Mouse (Mus musculus) kidney, postnatal 0 days (tissue): ENCODE data around the gene Pus3. TPM values are rescaled to one million over a fixed set of nuclear protein-coding genes. Genes with fewer than 3 reads are reported as not detected.

Source experiments
- ATAC-seq: fragments of 200-750 bp; cut with Nextera tagmentation; replicated peaks from 2 replicates; pipeline ENCODE4 v1.8.0; 2017; ENCODE audit warnings: low read depth, moderate number of reproducible peaks, moderate TSS enrichment, moderate library complexity; ENCODE audit not compliant: low FRiP score
- DNase-seq: peaks from one replicate; pipeline ENCODE4 v3.0.0-alpha.2; 2016; ENCODE audit warnings: low spot score
- H3K27ac ChIP-seq: fragments of 300-500 bp; sonication (generic); 2 replicates; pipeline ENCODE4 v1.5.1; 2014; ENCODE audit warnings: mild to moderate bottlenecking
- H3K27me3 ChIP-seq: fragments of 300-500 bp; sonication (generic); 2 replicates; pipeline ENCODE4 v1.6.1; 2014; ENCODE audit warnings: low read length, mixed read lengths; ENCODE audit not compliant: insufficient read depth
- H3K36me3 ChIP-seq: fragments of 300-500 bp; sonication (generic); 2 replicates; pipeline ENCODE4 v1.6.1; 2014; ENCODE audit warnings: low read length, mixed read lengths; ENCODE audit not compliant: insufficient read depth
- H3K4me1 ChIP-seq: fragments of 300-500 bp; sonication (generic); replicated peaks from 2 replicates; pipeline ENCODE4 v1.6.1; 2014; ENCODE audit warnings: antibody characterized with exemption, low read length, mixed read lengths; ENCODE audit not compliant: insufficient read depth
- H3K4me2 ChIP-seq: fragments of 300-500 bp; sonication (generic); 2 replicates; pipeline ENCODE4 v1.6.1; 2014; ENCODE audit warnings: mild to moderate bottlenecking, low read length, moderate library complexity, mixed read lengths
- H3K4me3 ChIP-seq: fragments of 300-500 bp; sonication (generic); replicated peaks from 2 replicates; pipeline ENCODE4 v1.5.1; 2014; ENCODE audit warnings: low read depth, low read length
- H3K9ac ChIP-seq: fragments of 300-500 bp; sonication (generic); 2 replicates; pipeline ENCODE4 v1.6.1; 2014; ENCODE audit warnings: low read depth, low read length
- H3K9me3 ChIP-seq: fragments of 300-500 bp; sonication (generic); replicated peaks from 2 replicates; pipeline ENCODE4 v1.6.1; 2016; ENCODE audit warnings: low read length, inconsistent platforms, mixed read lengths
- CTCF ChIP-seq: IDR thresholded peaks from 2 replicates; pipeline ENCODE4 v1.5.1; 2016; ENCODE audit warnings: antibody characterized with exemption, low read depth, mild to moderate bottlenecking, moderate library complexity
- WGBS: fragments of 180-500 bp; shearing (Covaris S2); extraction: QIAGEN DNeasy Blood & Tissue Kit; methylation state at CpG from one replicate; pipeline ENCODE4 v1.1.7; 2014; 5-methylcytosine and 5-hydroxymethylcytosine counted together
- polyA plus RNA-seq: library from polyadenylated mRNA; unstranded; fragments of >200 nt; fragmentation: Nextera tagmentation; extraction: Ambion mirVana; gene quantifications from 2 replicates; pipeline ENCODE4 v1.2.1, GENCODE M21; 2015

The Pus3 gene
- polyA plus RNA-seq, 1 experiment from 2014 or later, result 20.2 TPM

- H3K36me3 ChIP-seq, result peaks cover 11% of the 10 kb centered on the region; the same call in 1 of the 2 replicates
- ATAC-seq (peak; percentile 98), DNase-seq (peak; percentile 99)
- no peaks in the 10 kb centered on the region for H3K27me3 ChIP-seq
- H3K9me3 ChIP-seq, result no peaks in the 10 kb centered on the region
- H3K4me2 ChIP-seq, result peak within 1 kb of the TSS; percentile 55
- no peaks in the 10 kb centered on the region for H3K4me1 ChIP-seq
- H3K27ac ChIP-seq, result peak within 1 kb of the TSS; percentile 81
- peak within 1 kb of the TSS; percentile 60 for H3K4me3 ChIP-seq
- peak within 1 kb of the TSS; percentile 65 for H3K9ac ChIP-seq
- peak; percentile 49 for TF ChIP-seq CTCF
- under 1% methylated on average over 85 of the region's 86 CpGs for WGBS
Observed at GRCm38 (mm10) chr9:35569571-35570534, 11.5 kb downstream of the Pus3 start, which contains the start of the genes Pate2 and Hyls1. TSS of gene Pate2 (plus strand) at chr9:35570284. TSS of gene Hyls1 (minus strand) at chr9:35570398.

- peak overlapping the region; percentile 60 for H3K4me3 ChIP-seq
- H3K4me1 ChIP-seq, result no peaks in the 10 kb centered on the region
- TF ChIP-seq CTCF, result no peak
- H3K4me2 ChIP-seq, result peak overlapping the region; percentile 55
- WGBS, result 9% methylated on average over 5 of the region's 5 CpGs
- H3K27ac ChIP-seq, result no peak overlapping the region
- no peak overlapping the region; the same call in 1 of the 2 replicates for H3K9ac ChIP-seq
- DNase-seq, result no peak
- no peaks in the 10 kb centered on the region for H3K27me3 ChIP-seq
- H3K9me3 ChIP-seq, result no peaks in the 10 kb centered on the region
- no peak for ATAC-seq
- H3K36me3 ChIP-seq, result 0 out of 2 replicates have a peak, but pooled peaks cover 3% of the 10 kb centered on the region
Observed at GRCm38 (mm10) chr9:35570663-35571062, 12.3 kb downstream of the Pus3 start.

- no peak for TF ChIP-seq CTCF
- WGBS, result 3% methylated on average over 32 of the region's 32 CpGs
- Histone ChIP-seq H3K36me3 (no peaks in the 10 kb centered on the region), H3K27ac (no peak overlapping the region), H3K9me3 (no peaks in the 10 kb centered on the region), H3K9ac (0 out of 2 replicates have a peak overlapping the region, but pooled peaks have one; percentile 31), H3K4me2 (peak overlapping the region; percentile 46), H3K27me3 (no peaks in the 10 kb centered on the region), H3K4me3 (0 out of 2 replicates have a peak overlapping the region, but pooled peaks have one; percentile 9), H3K4me1 (no peaks in the 10 kb centered on the region)
- no peak for ATAC-seq
- DNase-seq, result no peak
Observed at GRCm38 (mm10) chr9:35574416-35574815, 16.0 kb downstream of the Pus3 start.

GRCm38 (mm10) chr9:35587674-35588073 lies 29.3 kb downstream of the Pus3 start:
- TF ChIP-seq CTCF, result no peak
- ATAC-seq (no peak), DNase-seq (no peak)
- Histone ChIP-seq H3K27ac (no peak overlapping the region), H3K4me2 (no peak overlapping the region), H3K9me3 (no peaks in the 10 kb centered on the region), H3K9ac (no peak overlapping the region), H3K4me1 (no peaks in the 10 kb centered on the region), H3K27me3 (no peaks in the 10 kb centered on the region), H3K36me3 (no peaks in the 10 kb centered on the region), H3K4me3 (no peak overlapping the region)
- WGBS, result 78% methylated on average over 1 of the region's 1 CpGs

GRCm38 (mm10) chr9:35592903-35593302 lies 34.5 kb downstream of the Pus3 start:
- no peaks in the 10 kb centered on the region for H3K4me1 ChIP-seq
- DNase-seq (peak; percentile 76), ATAC-seq (peak; percentile 61; the same call in 1 of the 2 replicates)
- no peak overlapping the region for H3K4me2 ChIP-seq
- H3K27ac ChIP-seq, result no peak overlapping the region
- H3K9me3 ChIP-seq, result no peaks in the 10 kb centered on the region
- H3K27me3 ChIP-seq, result no peaks in the 10 kb centered on the region
- TF ChIP-seq CTCF, result peak; percentile 81
- 4% methylated on average over 2 of the region's 2 CpGs for WGBS
- H3K4me3 ChIP-seq, result no peak overlapping the region
- no peaks in the 10 kb centered on the region for H3K36me3 ChIP-seq
- H3K9ac ChIP-seq, result no peak overlapping the region

- ATAC-seq (no peak), DNase-seq (no peak)
- no peak overlapping the region for H3K9ac ChIP-seq
- no peak overlapping the region for H3K27ac ChIP-seq
- no peaks in the 10 kb centered on the region for H3K36me3 ChIP-seq
- no peak for TF ChIP-seq CTCF
- no peaks in the 10 kb centered on the region for H3K9me3 ChIP-seq
- no peaks in the 10 kb centered on the region for H3K4me1 ChIP-seq
- H3K4me3 ChIP-seq, result no peak overlapping the region
- WGBS, result 69% methylated on average over 8 of the region's 8 CpGs
- no peaks in the 10 kb centered on the region for H3K27me3 ChIP-seq
- H3K4me2 ChIP-seq, result no peak overlapping the region
Observed at GRCm38 (mm10) chr9:35607647-35608405, 49.4 kb downstream of the Pus3 start.
